Mouse (Mus musculus) hindbrain, postnatal 0 days (tissue): ENCODE measurements around the gene Lims1. TPM values are rescaled to one million over a fixed set of nuclear protein-coding genes. Genes with fewer than 3 reads are reported as not detected.

Source experiments
- ATAC-seq: fragments of 200-750 bp; cut with Nextera tagmentation; 2 replicates; pipeline ENCODE4 v1.8.0; 2017; ENCODE audit warnings: mild to moderate bottlenecking, moderate TSS enrichment, moderate library complexity
- DNase-seq: peaks from one replicate; pipeline ENCODE4 v3.0.0-alpha.2; 2015; ENCODE audit warnings: low spot score
- H3K27ac ChIP-seq: fragments of 300-500 bp; sonication (generic); 2 replicates; pipeline ENCODE4 v1.5.1; 2014; ENCODE audit warnings: mild to moderate bottlenecking
- H3K27me3 ChIP-seq: fragments of 300-500 bp; sonication (generic); 2 replicates; pipeline ENCODE4 v1.6.1; 2014; ENCODE audit warnings: low read length, mixed read lengths; ENCODE audit not compliant: insufficient read depth
- H3K36me3 ChIP-seq: fragments of 300-500 bp; sonication (generic); 2 replicates; pipeline ENCODE4 v1.6.1; 2014; ENCODE audit warnings: low read length, mixed read lengths; ENCODE audit not compliant: insufficient read depth
- H3K4me1 ChIP-seq: fragments of 300-500 bp; sonication (generic); 2 replicates; pipeline ENCODE4 v1.6.1; 2014; ENCODE audit warnings: antibody characterized with exemption, low read length, mixed read lengths; ENCODE audit not compliant: insufficient read depth
- H3K4me2 ChIP-seq: fragments of 300-500 bp; sonication (generic); 2 replicates; pipeline ENCODE4 v1.6.1; 2014; ENCODE audit warnings: low read depth, mild to moderate bottlenecking, low read length, moderate library complexity, mixed read lengths
- H3K4me3 ChIP-seq: fragments of 300-500 bp; sonication (generic); 2 replicates; pipeline ENCODE4 v1.5.1; 2014; ENCODE audit warnings: low read length
- H3K9ac ChIP-seq: fragments of 300-500 bp; sonication (generic); replicated peaks from 2 replicates; pipeline ENCODE4 v1.6.1; 2014; ENCODE audit warnings: mild to moderate bottlenecking, low read length, moderate library complexity, mixed read lengths
- H3K9me3 ChIP-seq: fragments of 300-500 bp; sonication (generic); 2 replicates; pipeline ENCODE4 v1.6.1; 2016; ENCODE audit warnings: low read length, mixed read lengths
- CTCF ChIP-seq: IDR thresholded peaks from 2 replicates; pipeline ENCODE4 v1.5.1; 2016; ENCODE audit warnings: antibody characterized with exemption, control low read depth, low read depth
- WGBS: fragments of 180-500 bp; shearing (Covaris S2); extraction: QIAGEN DNeasy Blood & Tissue Kit; methylation state at CpG from one replicate; pipeline ENCODE4 v1.1.7; 2014; 5-methylcytosine and 5-hydroxymethylcytosine counted together
- polyA plus RNA-seq: library from polyadenylated mRNA; unstranded; fragments of >200 nt; fragmentation: Nextera tagmentation; extraction: Ambion mirVana; gene quantifications from 2 replicates; pipeline ENCODE4 v1.2.1, GENCODE M21; 2015
- total RNA-seq: library from RNA; depleted of rRNA; stranded (reverse); fragments of >200 nt; gene quantifications from 2 replicates; pipeline ENCODE4 v1.2.3, GENCODE M21; 2014; rRNA removed

Lims1 gene
- total and polyA plus RNA-seq, 2 experiments from 2014 or later = 38.5 to 55.7 TPM

GRCm38 (mm10) chr10:58447280-58447781, 124.1 kb downstream of the Lims1 start:
- Histone ChIP-seq H3K4me2 (peak overlapping the region; percentile 86), H3K9me3 (no peaks in the 10 kb centered on the region), H3K4me3 (peak overlapping the region; percentile 88), H3K27me3 (no peaks in the 10 kb centered on the region), H3K4me1 (peaks cover 5% of the 10 kb centered on the region; the same call in 1 of the 2 replicates), H3K36me3 (no peaks in the 10 kb centered on the region), H3K27ac (peak overlapping the region; percentile 96), H3K9ac (peak overlapping the region; percentile 95)
- TF ChIP-seq CTCF = no peak
- no peak; the same call in 1 of the 2 replicates for ATAC-seq
- under 1% methylated on average over 26 of the region's 32 CpGs for WGBS
- DNase-seq = no peak

GRCm38 (mm10) chr10:58451575-58451974, 128.3 kb downstream of the Lims1 start:
- Histone ChIP-seq H3K9ac (no peak overlapping the region), H3K9me3 (no peaks in the 10 kb centered on the region), H3K4me1 (no peaks in the 10 kb centered on the region), H3K4me2 (no peak overlapping the region), H3K27ac (no peak overlapping the region), H3K27me3 (no peaks in the 10 kb centered on the region), H3K36me3 (peaks cover 19% of the 10 kb centered on the region), H3K4me3 (no peak overlapping the region)
- no peak for DNase-seq
- ATAC-seq = no peak
- no peak for TF ChIP-seq CTCF

DNA sequence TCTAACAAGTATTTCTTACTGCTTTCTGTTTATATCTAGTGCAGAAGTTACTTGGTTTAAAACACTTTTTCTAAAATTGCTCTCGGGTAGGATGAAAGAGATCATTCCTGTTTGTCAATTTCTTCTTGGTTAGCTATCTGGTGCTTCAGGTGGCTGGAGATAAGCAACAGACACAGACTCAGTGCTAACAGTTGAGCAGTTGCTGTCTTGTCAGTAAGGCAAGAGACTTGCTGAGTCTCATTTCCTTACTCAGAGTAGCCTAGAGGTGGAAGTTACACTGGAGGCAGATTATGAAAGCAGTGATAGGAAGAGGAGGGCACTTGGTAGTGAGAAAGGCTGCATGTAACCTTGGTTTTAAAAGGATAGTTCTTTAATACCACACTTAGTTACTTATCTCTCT, 128.9 kb downstream of the Lims1 start:
- ATAC-seq = no peak
- no peak for TF ChIP-seq CTCF
- Histone ChIP-seq H3K9ac (no peak overlapping the region), H3K36me3 (peaks cover 19% of the 10 kb centered on the region), H3K9me3 (no peaks in the 10 kb centered on the region), H3K27ac (no peak overlapping the region), H3K4me3 (no peak overlapping the region), H3K4me2 (no peak overlapping the region), H3K4me1 (no peaks in the 10 kb centered on the region), H3K27me3 (no peaks in the 10 kb centered on the region)
- no peak for DNase-seq
- 95% methylated on average over 1 of the region's 1 CpGs for WGBS

GRCm38 (mm10) chr10:58459896-58460295, 136.6 kb downstream of the Lims1 start:
- ATAC-seq (no peak), DNase-seq (no peak)
- Histone ChIP-seq H3K4me1 (no peaks in the 10 kb centered on the region), H3K9me3 (no peaks in the 10 kb centered on the region), H3K27me3 (no peaks in the 10 kb centered on the region), H3K9ac (no peak overlapping the region), H3K36me3 (peaks cover 32% of the 10 kb centered on the region), H3K27ac (no peak overlapping the region), H3K4me3 (no peak overlapping the region), H3K4me2 (no peak overlapping the region)
- 97% methylated on average over 1 of the region's 1 CpGs for WGBS
- TF ChIP-seq CTCF = no peak

Other genes with a start within 250 kb of the Lims1 start
- not detected in 2 replicates for gene AW822073, start 98.5 kb upstream of the Lims1 start, total RNA-seq
- gene AW822073, start 98.5 kb upstream of the Lims1 start, polyA plus RNA-seq = not detected in 2 replicates
- 0.83 TPM in 1 of 2 replicates, not detected in the other for gene Duxf3, start 90.8 kb upstream of the Lims1 start, total RNA-seq
- gene Duxf3, start 90.8 kb upstream of the Lims1 start, polyA plus RNA-seq = not detected in 2 replicates
- gene Gm4981, start 86.8 kb upstream of the Lims1 start, total RNA-seq = not detected in 2 replicates
- not detected in 2 replicates for gene Gm4981, start 86.8 kb upstream of the Lims1 start, polyA plus RNA-seq
- gene Gcc2, start 68.0 kb upstream of the Lims1 start, total RNA-seq = 29.9 and 32.0 TPM in 2 replicates
- 109 and 113 TPM in 2 replicates for gene Gcc2, start 68.0 kb upstream of the Lims1 start, polyA plus RNA-seq
- 32.1 and 32.6 TPM in 2 replicates for gene Ranbp2, start 123.5 kb downstream of the Lims1 start, total RNA-seq
- 12.9 and 13.5 TPM in 2 replicates for gene Ranbp2, start 123.5 kb downstream of the Lims1 start, polyA plus RNA-seq
- gene Ccdc138, start 174.5 kb downstream of the Lims1 start, total RNA-seq = 0.83 and 2.0 TPM in 2 replicates
- gene Ccdc138, start 174.5 kb downstream of the Lims1 start, polyA plus RNA-seq = 6.4 and 6.9 TPM in 2 replicates